Mouse (Mus musculus): Measurements from ENCODE around the gene Tfdp2. TPM values are rescaled to one million over a fixed set of nuclear protein-coding genes. Genes with fewer than 3 reads are reported as not detected.

Tfdp2 gene
- polyA plus RNA-seq, 1 experiment from 2014 or later: 33.1 TPM

DNA sequence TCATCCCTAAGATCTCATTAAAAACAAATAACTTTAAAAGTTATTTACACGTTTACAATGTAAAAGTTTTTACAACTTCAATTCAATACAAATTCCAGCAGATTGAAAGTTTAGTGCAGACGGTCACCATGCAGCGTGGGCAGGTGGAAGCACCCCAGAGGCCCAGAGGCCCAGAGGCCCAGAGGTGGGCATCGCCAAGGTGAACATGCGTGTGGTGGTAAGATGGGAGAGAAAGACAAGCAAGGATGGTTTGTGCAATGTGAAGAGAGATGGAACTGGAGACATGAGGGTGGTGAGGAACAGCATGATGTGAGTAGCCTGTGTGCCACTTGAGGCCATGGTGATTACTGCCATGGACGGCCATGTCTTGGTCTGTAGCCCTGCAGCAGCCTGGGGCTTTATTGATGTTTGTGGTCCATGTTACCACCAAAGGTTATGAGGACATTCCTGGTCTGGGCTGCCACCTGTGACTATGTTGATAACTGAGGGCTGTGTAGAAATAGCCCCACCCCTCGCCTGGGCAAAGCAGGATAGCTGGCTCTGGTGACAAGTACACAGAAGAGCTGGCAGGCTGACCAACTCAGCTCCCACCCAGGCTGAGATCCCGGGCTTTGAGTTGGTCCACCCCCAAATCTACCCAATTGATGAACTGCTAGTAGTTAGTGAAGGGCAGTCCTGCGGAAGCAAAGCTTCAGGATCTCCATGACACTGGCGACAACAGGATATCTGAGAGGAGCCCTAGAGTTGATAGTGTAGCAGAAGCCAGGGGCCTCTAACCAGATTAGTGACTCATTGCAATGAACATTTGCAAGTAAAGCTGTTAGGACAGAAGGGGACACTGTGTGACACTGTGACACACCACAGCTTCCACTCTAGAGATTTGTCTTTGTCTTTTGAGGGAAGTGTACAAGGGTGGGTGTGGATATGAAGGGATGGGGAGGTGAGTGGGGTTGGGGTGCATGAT, 45.3 kb downstream of the Tfdp2 start:
- no peaks in the 10 kb centered on the region for H3K4me1 ChIP-seq (replicated peaks; ENCODE audit: control insufficient read depth, insufficient read depth, low read length)
- no peaks in the 10 kb centered on the region for H3K9me3 ChIP-seq (ENCODE audit: control insufficient read depth, low read length)
- H3K36me3 ChIP-seq (ENCODE audit: control insufficient read depth, insufficient read depth): no peaks in the 10 kb centered on the region
- no peak overlapping the region for H3K4me3 ChIP-seq (replicated peaks; ENCODE audit: low read length)
- H3K4me2 ChIP-seq (ENCODE audit: low read length): no peak overlapping the region
- WGBS: 91% methylated on average over 10 of the region's 10 CpGs
- no peak overlapping the region for H3K9ac ChIP-seq (replicated peaks; ENCODE audit: low read depth, low read length)
- no peak for ATAC-seq
- no peak overlapping the region for H3K27ac ChIP-seq (ENCODE audit: low read length)
- H3K27me3 ChIP-seq (replicated peaks; ENCODE audit: control insufficient read depth, insufficient read depth, low read length): no peaks in the 10 kb centered on the region

DNA sequence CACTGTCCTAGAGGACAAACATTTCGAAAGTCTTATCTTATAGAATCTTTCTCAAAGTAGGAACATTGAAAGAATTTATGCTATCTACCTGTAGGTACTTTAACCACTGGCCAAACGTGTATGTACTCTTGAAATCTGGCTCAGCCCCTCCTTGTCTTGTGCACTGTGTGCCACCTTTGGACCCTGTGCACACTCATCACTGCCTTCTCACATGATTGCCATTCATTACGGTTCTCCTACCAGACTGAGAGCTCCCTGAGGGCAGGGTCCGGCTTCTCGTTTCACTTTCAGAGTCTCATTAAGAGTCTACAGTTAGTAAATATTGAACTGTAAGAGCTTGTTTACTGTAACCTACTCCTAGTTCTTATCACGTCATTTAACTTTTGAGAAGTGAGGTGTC, 47.8 kb downstream of the Tfdp2 start:
- Histone ChIP-seq H3K9me3 (ENCODE audit: control insufficient read depth, low read length) (no peaks in the 10 kb centered on the region), H3K4me3 (replicated peaks; ENCODE audit: low read length) (no peak overlapping the region), H3K27ac (ENCODE audit: low read length) (no peak overlapping the region), H3K4me1 (replicated peaks; ENCODE audit: control insufficient read depth, insufficient read depth, low read length) (no peaks in the 10 kb centered on the region), H3K27me3 (replicated peaks; ENCODE audit: control insufficient read depth, insufficient read depth, low read length) (no peaks in the 10 kb centered on the region), H3K9ac (replicated peaks; ENCODE audit: low read depth, low read length) (no peak overlapping the region), H3K36me3 (ENCODE audit: control insufficient read depth, insufficient read depth) (no peaks in the 10 kb centered on the region), H3K4me2 (ENCODE audit: low read length) (no peak overlapping the region)
- no peak for ATAC-seq
- whole genome bisulfite sequencing: 90% methylated on average over 6 of the region's 6 CpGs

DNA sequence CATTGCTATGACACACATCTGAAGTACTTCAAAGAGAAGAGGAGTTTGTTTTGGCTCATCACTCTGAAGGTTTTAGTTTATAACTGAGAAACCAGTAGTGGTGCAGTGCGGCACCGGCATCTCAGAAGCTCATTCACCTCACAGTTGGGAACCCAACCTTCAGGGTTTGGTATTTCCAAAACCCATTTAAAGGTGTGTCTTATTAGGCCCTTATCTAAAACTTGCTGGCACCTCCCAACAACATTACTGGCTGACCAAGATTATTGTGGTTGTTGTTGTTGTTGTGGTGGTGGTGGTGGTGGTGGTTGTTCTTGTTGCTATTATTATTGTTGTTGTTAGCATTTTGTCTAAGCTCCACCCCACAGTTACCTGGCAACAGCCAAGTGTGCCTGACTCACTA, 58.7 kb downstream of the Tfdp2 start:
- Histone ChIP-seq H3K9me3 (ENCODE audit: control insufficient read depth, low read length) (no peaks in the 10 kb centered on the region), H3K4me3 (replicated peaks; ENCODE audit: low read length) (no peak overlapping the region), H3K36me3 (ENCODE audit: control insufficient read depth, insufficient read depth) (no peaks in the 10 kb centered on the region), H3K4me1 (replicated peaks; ENCODE audit: control insufficient read depth, insufficient read depth, low read length) (no peaks in the 10 kb centered on the region; the same call in 1 of the 2 replicates), H3K4me2 (ENCODE audit: low read length) (no peak overlapping the region), H3K27ac (ENCODE audit: low read length) (no peak overlapping the region), H3K9ac (replicated peaks; ENCODE audit: low read depth, low read length) (no peak overlapping the region), H3K27me3 (replicated peaks; ENCODE audit: control insufficient read depth, insufficient read depth, low read length) (no peaks in the 10 kb centered on the region)
- ATAC-seq: no peak
- 93% methylated on average over 2 of the region's 2 CpGs for WGBS

DNA sequence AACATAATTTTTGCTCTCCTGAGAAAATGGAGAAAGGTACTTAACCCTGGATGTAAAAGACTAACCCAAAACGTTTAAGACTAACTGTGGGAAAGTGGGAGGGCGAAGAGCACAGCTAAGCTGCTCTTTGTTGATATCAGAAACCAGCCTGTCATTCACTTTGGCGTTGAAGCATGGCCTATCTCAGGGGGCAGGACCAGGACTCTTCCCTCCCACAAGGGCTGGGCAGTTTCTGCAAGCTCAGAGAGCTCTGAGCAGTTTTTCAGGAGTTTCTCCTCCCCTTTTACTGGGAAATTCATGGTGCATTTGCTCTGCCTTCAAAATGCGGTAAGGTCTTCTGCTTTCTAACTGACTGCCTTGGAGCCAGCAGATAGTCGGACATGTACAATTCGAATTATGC, 62.4 kb downstream of the Tfdp2 start:
- H3K9ac ChIP-seq (replicated peaks; ENCODE audit: low read depth, low read length): no peak overlapping the region
- no peak overlapping the region for H3K4me3 ChIP-seq (replicated peaks; ENCODE audit: low read length)
- H3K27me3 ChIP-seq (replicated peaks; ENCODE audit: control insufficient read depth, insufficient read depth, low read length): no peaks in the 10 kb centered on the region
- no peak overlapping the region for H3K27ac ChIP-seq (ENCODE audit: low read length)
- H3K9me3 ChIP-seq (ENCODE audit: control insufficient read depth, low read length): no peaks in the 10 kb centered on the region
- H3K36me3 ChIP-seq (ENCODE audit: control insufficient read depth, insufficient read depth): no peaks in the 10 kb centered on the region
- H3K4me2 ChIP-seq (ENCODE audit: low read length): no peak overlapping the region
- ATAC-seq: peak; percentile 39
- WGBS: 6% methylated on average over 6 of the region's 6 CpGs
- H3K4me1 ChIP-seq (replicated peaks; ENCODE audit: control insufficient read depth, insufficient read depth, low read length): peaks cover 6% of the 10 kb centered on the region; the same call in 1 of the 2 replicates

DNA sequence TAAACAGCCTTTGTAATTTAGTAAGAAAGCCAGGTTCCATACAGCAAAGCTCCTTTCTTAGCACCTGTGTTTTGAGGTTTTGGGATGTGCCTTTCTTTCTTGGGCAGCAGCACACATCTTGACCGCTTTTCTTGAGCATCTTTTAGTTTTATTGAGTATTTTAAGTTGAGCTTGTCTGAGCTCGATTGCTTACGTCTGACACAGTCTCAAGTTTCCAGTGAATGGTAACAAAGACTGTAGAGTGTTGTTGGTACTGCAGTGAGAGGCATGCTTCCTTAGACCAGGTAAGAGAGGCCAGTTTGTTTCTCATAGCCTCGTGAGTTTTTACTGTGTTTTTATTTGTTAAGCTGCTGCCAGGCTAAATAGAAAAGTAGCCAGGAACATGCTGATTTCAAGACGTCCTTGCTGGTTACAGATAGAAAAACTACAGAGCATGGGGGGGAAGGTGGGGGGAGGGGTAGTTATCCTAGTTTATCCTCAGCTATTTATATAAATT, 63.0 kb downstream of the Tfdp2 start:
- WGBS: 1% methylated on average over 5 of the region's 5 CpGs
- no peaks in the 10 kb centered on the region for H3K36me3 ChIP-seq (ENCODE audit: control insufficient read depth, insufficient read depth)
- H3K4me3 ChIP-seq (replicated peaks; ENCODE audit: low read length): peak overlapping the region; percentile 54
- H3K4me2 ChIP-seq (ENCODE audit: low read length): peak overlapping the region; percentile 53
- H3K27ac ChIP-seq (ENCODE audit: low read length): peak overlapping the region; percentile 13; the same call in 1 of the 2 replicates
- H3K9me3 ChIP-seq (ENCODE audit: control insufficient read depth, low read length): no peaks in the 10 kb centered on the region
- no peaks in the 10 kb centered on the region for H3K27me3 ChIP-seq (replicated peaks; ENCODE audit: control insufficient read depth, insufficient read depth, low read length)
- H3K9ac ChIP-seq (replicated peaks; ENCODE audit: low read depth, low read length): no peak overlapping the region
- peak; percentile 74 for ATAC-seq
- peaks cover 6% of the 10 kb centered on the region; the same call in 1 of the 2 replicates for H3K4me1 ChIP-seq (replicated peaks; ENCODE audit: control insufficient read depth, insufficient read depth, low read length)

DNA sequence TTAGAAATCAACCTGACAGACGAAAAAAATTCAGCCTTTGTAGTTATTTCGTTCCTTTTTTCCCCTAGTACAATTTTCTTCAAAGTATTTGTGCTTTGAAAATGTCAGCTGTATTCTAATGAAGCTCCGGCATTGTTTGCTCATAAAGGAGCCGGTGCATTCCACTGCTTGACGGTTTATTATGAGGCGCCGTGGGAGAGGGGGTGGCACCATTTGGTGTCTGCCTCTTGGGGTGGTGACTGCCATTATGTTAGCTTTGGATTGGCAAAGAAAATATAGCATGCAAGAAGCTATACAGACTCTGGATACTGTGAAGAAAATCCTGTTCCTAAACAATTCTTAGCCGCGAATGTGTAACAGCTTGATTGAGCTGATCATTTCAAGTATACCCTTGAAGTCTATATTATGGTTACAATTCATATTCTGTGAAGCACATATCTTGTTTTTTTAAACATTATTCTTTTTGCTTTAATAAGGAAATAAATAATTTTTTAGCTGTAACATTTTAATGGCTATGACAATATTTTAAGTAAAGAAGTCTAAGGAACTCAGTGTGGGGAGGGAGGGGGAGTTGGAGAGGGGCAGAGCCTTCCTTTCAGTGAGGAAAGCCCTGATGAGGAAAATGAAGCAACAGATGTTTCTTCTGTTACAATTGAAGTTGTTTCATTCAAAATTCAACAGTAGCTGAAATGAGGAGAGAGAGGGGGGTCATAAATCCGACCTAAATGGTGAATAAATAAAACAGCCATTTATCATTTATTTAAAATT, 63.9 kb downstream of the Tfdp2 start:
- peak; percentile 85 for ATAC-seq

DNA sequence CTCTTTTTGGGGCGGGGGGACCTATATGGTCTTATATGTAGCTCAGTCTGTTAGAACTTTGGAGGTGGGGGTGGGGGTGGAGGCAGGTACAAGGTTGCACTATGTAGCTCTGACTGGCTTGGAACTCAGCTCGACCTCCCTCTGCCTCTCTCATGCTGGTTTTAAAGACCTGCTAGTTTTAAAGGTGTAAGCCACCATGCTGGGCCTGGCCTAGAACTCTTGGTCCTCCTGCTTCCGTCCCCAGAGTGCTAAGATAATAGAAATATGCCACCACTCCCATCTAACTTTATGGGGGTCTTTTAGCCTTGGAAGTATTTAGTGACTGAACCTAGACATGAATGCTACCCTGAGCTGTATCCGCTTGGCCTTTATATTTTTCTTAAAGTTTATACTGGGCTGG, 65.0 kb downstream of the Tfdp2 start:
- H3K4me3 ChIP-seq (replicated peaks; ENCODE audit: low read length): no peak overlapping the region
- WGBS: 70% methylated on average over 4 of the region's 4 CpGs

More for the DNA sequence above, 63.9 kb downstream of the Tfdp2 start:
- H3K9me3 ChIP-seq (ENCODE audit: control insufficient read depth, low read length): no peaks in the 10 kb centered on the region
- H3K27ac ChIP-seq (ENCODE audit: low read length): peak overlapping the region; percentile 67
- H3K4me3 ChIP-seq (replicated peaks; ENCODE audit: low read length): peak overlapping the region; percentile 56
- no peaks in the 10 kb centered on the region for H3K27me3 ChIP-seq (replicated peaks; ENCODE audit: control insufficient read depth, insufficient read depth, low read length)
- no peaks in the 10 kb centered on the region for H3K36me3 ChIP-seq (ENCODE audit: control insufficient read depth, insufficient read depth)
- peak overlapping the region; percentile 42; the same call in 1 of the 2 replicates for H3K9ac ChIP-seq (replicated peaks; ENCODE audit: low read depth, low read length)
- WGBS: 0% methylated on average over 10 of the region's 10 CpGs
- H3K4me2 ChIP-seq (ENCODE audit: low read length): peak overlapping the region; percentile 75
- peaks cover 6% of the 10 kb centered on the region; the same call in 1 of the 2 replicates for H3K4me1 ChIP-seq (replicated peaks; ENCODE audit: control insufficient read depth, insufficient read depth, low read length)

DNA sequence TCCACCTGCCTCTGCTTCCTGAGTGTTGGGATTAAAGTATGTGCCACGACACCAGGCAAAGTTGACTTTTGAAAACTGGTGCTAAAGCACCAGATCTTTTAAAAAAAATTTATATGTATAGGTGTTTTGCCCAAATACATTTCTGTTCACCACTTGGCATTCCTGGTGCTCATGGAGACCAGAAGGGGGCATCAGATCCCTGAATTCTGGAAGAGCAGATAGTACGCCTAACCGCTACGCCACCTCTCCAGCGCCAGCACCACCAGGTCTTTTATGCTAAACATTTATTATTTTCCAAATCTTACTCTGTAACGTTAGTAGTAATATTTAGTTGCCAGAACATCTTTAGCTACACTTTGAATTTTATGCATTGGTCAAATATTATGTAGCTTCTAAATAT, 65.9 kb downstream of the Tfdp2 start:
- WGBS: 99% methylated on average over 6 of the region's 6 CpGs

More for the DNA sequence above, 65.0 kb downstream of the Tfdp2 start:
- no peak for ATAC-seq
- Histone ChIP-seq H3K9ac (replicated peaks; ENCODE audit: low read depth, low read length) (no peak overlapping the region), H3K27me3 (replicated peaks; ENCODE audit: control insufficient read depth, insufficient read depth, low read length) (no peaks in the 10 kb centered on the region), H3K4me2 (ENCODE audit: low read length) (no peak overlapping the region), H3K4me1 (replicated peaks; ENCODE audit: control insufficient read depth, insufficient read depth, low read length) (peaks cover 6% of the 10 kb centered on the region; the same call in 1 of the 2 replicates), H3K36me3 (ENCODE audit: control insufficient read depth, insufficient read depth) (no peaks in the 10 kb centered on the region), H3K9me3 (ENCODE audit: control insufficient read depth, low read length) (no peaks in the 10 kb centered on the region), H3K27ac (ENCODE audit: low read length) (no peak overlapping the region)

More for the DNA sequence above, 65.9 kb downstream of the Tfdp2 start:
- no peak overlapping the region for H3K4me2 ChIP-seq (ENCODE audit: low read length)
- no peak for ATAC-seq
- no peaks in the 10 kb centered on the region for H3K27me3 ChIP-seq (replicated peaks; ENCODE audit: control insufficient read depth, insufficient read depth, low read length)
- H3K4me3 ChIP-seq (replicated peaks; ENCODE audit: low read length): no peak overlapping the region
- H3K9ac ChIP-seq (replicated peaks; ENCODE audit: low read depth, low read length): no peak overlapping the region
- H3K4me1 ChIP-seq (replicated peaks; ENCODE audit: control insufficient read depth, insufficient read depth, low read length): peaks cover 6% of the 10 kb centered on the region; the same call in 1 of the 2 replicates
- no peaks in the 10 kb centered on the region for H3K9me3 ChIP-seq (ENCODE audit: control insufficient read depth, low read length)
- H3K27ac ChIP-seq (ENCODE audit: low read length): no peak overlapping the region
- no peaks in the 10 kb centered on the region for H3K36me3 ChIP-seq (ENCODE audit: control insufficient read depth, insufficient read depth)

Measured in forebrain, embryonic 16.5 days (tissue).